Mouse (Mus musculus) T-cell, adult 66 days (primary cell): ENCODE measurements around the gene Unc93a. TPM values are rescaled to one million over a fixed set of nuclear protein-coding genes. Genes with fewer than 3 reads are reported as not detected.

Source experiments
- total RNA-seq, 2 experiments: library from RNA; stranded (reverse); gene quantifications; 3 replicates in 1 of 2; 4 replicates in 1 of 2; pipeline ENCODE4 v1.2.4; 2023

Unc93a gene
- total RNA-seq = not detected

DNA sequence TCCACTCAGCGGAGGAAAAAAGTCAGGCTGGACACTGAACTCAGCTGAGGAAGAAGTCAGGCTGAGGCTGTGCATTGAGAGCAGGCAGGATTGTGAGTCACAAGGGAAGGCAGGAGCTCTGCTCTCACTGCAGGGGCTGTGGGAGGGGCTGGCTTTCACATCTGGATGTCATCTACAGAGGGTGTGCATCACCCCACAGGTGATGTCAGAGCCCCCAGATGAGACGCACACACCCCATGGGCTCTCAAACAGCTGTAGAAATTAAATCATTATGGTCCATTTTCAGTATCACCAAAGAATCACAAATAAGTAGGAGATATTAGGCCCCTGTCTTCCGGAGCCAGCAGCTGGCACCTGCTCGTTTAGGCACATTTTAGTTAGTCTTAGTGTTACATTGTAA is at the start of gene Unc93a:
TSS of gene Unc93a (minus strand) at position 101 of the 400 bp plus-strand sequence.

GRCm38 (mm10) chr17:13060804-13061203 is 70.8 kb downstream of the Unc93a start, which contains the start of gene Tcp10b:
Tcp10b (plus strand) TSS chr17:13061104.

Other genes starting within 250 kb of the Unc93a start
- 1 to 10 TPM in 1 of 2 experiments, not detected in 1; 2.8 TPM for gene Pnldc1, start 221.6 kb downstream of the Unc93a start, total RNA-seq
- 100 to 1,000 TPM; 208 to 219 TPM for gene Tcp1, start 216.1 kb downstream of the Unc93a start, total RNA-seq
- gene Mrpl18, start 215.5 kb downstream of the Unc93a start, total RNA-seq = 10 to 100 TPM; 50.8 to 59.8 TPM
- gene Acat3, start 191.2 kb downstream of the Unc93a start, total RNA-seq = 1 to 10 TPM in 1 of 2 experiments, not detected in 1; 1.2 TPM
- 10 to 100 TPM; 18.5 to 20.7 TPM for gene Acat2, start 171.1 kb downstream of the Unc93a start, total RNA-seq
- 100 to 1,000 TPM; 115 to 118 TPM for gene Wtap, start 137.6 kb downstream of the Unc93a start, total RNA-seq
- gene Sod2, start 125.0 kb downstream of the Unc93a start, total RNA-seq = 10 to 100 TPM; 68.5 to 70.5 TPM
- not detected for gene Gpr31b, start 79.5 kb downstream of the Unc93a start, total RNA-seq
- under 1 TPM in 1 of 2 experiments, not detected in 1; 0.29 TPM for gene Tcp10b, start 70.7 kb downstream of the Unc93a start, total RNA-seq
- gene Smok2a, start 89.4 kb upstream of the Unc93a start, total RNA-seq = not detected
- gene Smok2b, start 98.4 kb upstream of the Unc93a start, total RNA-seq = not detected
- gene Tcp10c, start 222.8 kb upstream of the Unc93a start, total RNA-seq = not detected